Mouse (Mus musculus): ENCODE results near the gene Peli1. TPM values are rescaled to one million over a fixed set of nuclear protein-coding genes. Genes with fewer than 3 reads are reported as not detected.
A peak's percentile ranks its signal among the peaks of the same experiment; 100 is the strongest.
"Not testable (repeated sequence)": the region's sequence is repeated elsewhere in the genome, so short reads cannot be mapped to it uniquely, and the experiment has no call there.

Gene Peli1
- polyA plus RNA-seq, 1 experiment from 2014 or later, result 58.0 TPM

DNA sequence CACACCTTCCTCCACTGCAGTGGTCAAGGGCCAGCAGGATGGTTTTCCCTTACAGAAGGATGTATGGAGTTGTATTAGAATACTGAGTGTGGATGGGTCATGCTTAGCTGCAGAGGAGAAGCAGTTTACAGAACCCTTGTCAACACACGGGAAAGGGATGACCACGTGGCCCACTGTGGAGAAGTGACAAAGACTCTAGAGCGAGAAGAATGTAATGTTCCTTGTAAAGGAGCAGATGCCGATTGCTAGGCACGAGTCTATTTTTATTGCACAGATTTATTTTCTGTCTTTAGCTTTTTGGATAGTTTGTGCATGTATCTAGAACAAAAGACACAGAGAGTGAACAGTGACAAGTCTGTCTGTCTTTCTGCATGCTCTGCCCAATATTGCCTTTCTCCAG is 71.0 kb downstream of the Peli1 start:
- Histone ChIP-seq H3K9ac (replicated peaks) (no peak overlapping the region), H3K27ac (replicated peaks) (no peak overlapping the region), H3K36me3 (no peaks in the 10 kb centered on the region), H3K4me3 (replicated peaks) (no peak overlapping the region), H3K9me3 (replicated peaks) (no peaks in the 10 kb centered on the region), H3K27me3 (replicated peaks) (no peaks in the 10 kb centered on the region), H3K4me1 (peaks cover 8% of the 10 kb centered on the region), H3K4me2 (no peak overlapping the region)
- WGBS, result 67% methylated on average over 5 of the region's 5 CpGs
- no peak for ATAC-seq (ENCODE audit: low FRiP score)

DNA sequence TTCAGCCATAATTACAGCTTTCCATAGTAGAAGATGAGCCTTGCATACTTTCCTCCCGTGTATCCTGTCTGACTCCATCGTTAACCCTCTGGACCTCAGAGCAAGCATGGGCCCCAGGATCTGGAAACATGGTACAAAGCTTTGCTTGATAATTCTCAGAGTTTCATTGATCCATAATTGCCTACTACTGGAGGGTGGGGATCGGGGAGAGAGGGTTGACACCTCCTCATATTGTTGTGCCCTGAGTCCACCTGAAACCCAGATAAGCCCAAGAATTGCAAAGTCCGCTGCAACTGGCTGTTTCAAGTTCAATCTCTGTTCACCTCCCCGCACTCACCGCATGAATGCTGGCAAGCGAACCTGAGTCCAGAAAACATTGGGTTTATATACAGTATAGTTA is 72.1 kb downstream of the Peli1 start:
- H3K4me3 ChIP-seq (replicated peaks), result no peak overlapping the region
- no peak overlapping the region for H3K9ac ChIP-seq (replicated peaks)
- 67% methylated on average over 7 of the region's 7 CpGs for WGBS
- no peaks in the 10 kb centered on the region for H3K9me3 ChIP-seq (replicated peaks)
- no peak overlapping the region for H3K4me2 ChIP-seq
- H3K4me1 ChIP-seq, result peaks cover 8% of the 10 kb centered on the region
- no peaks in the 10 kb centered on the region for H3K27me3 ChIP-seq (replicated peaks)
- no peak for ATAC-seq (ENCODE audit: low FRiP score)
- no peaks in the 10 kb centered on the region for H3K36me3 ChIP-seq
- no peak overlapping the region for H3K27ac ChIP-seq (replicated peaks)

DNA sequence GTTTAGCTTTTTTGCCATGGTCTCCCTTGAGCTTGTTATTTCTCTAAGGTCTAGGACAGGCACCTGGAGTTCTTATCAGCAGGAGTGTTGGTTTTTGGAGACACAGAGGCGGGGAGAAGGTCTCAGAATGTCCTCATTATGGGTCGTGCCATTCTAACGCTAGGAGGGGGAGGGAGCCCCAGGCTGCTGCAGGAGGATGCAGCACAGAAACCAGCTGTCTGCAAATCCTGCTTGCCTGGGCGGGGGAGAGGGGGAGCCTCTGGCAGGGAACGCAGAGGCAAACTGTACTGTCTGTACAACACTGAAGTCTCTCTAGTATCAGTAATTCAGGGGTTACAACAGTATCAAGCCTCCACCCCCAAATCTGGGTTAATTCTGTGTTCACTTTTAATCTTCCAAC is 72.6 kb downstream of the Peli1 start:
- 11% methylated on average over 5 of the region's 5 CpGs for WGBS
- no peak overlapping the region for H3K4me3 ChIP-seq (replicated peaks)
- no peak overlapping the region for H3K27ac ChIP-seq (replicated peaks)
- H3K27me3 ChIP-seq (replicated peaks), result no peaks in the 10 kb centered on the region
- no peaks in the 10 kb centered on the region for H3K9me3 ChIP-seq (replicated peaks)
- no peak overlapping the region for H3K9ac ChIP-seq (replicated peaks)
- H3K36me3 ChIP-seq, result no peaks in the 10 kb centered on the region
- ATAC-seq (ENCODE audit: low FRiP score), result no peak
- peaks cover 8% of the 10 kb centered on the region for H3K4me1 ChIP-seq
- peak overlapping the region; percentile 5; the same call in 1 of the 2 replicates for H3K4me2 ChIP-seq

- 64% methylated on average over 8 of the region's 8 CpGs for WGBS
- H3K4me3 ChIP-seq (replicated peaks), result no peak overlapping the region
- peaks cover 8% of the 10 kb centered on the region for H3K4me1 ChIP-seq
- H3K36me3 ChIP-seq, result no peaks in the 10 kb centered on the region
- H3K27me3 ChIP-seq (replicated peaks), result no peaks in the 10 kb centered on the region
- H3K4me2 ChIP-seq, result no peak overlapping the region
- H3K9ac ChIP-seq (replicated peaks), result no peak overlapping the region
- H3K27ac ChIP-seq (replicated peaks), result no peak overlapping the region
- no peaks in the 10 kb centered on the region for H3K9me3 ChIP-seq (replicated peaks)
- ATAC-seq (ENCODE audit: low FRiP score), result no peak
These were observed 73.4 kb downstream of the Peli1 start for GRCm38 (mm10) chr11:21164312-21164993.

DNA sequence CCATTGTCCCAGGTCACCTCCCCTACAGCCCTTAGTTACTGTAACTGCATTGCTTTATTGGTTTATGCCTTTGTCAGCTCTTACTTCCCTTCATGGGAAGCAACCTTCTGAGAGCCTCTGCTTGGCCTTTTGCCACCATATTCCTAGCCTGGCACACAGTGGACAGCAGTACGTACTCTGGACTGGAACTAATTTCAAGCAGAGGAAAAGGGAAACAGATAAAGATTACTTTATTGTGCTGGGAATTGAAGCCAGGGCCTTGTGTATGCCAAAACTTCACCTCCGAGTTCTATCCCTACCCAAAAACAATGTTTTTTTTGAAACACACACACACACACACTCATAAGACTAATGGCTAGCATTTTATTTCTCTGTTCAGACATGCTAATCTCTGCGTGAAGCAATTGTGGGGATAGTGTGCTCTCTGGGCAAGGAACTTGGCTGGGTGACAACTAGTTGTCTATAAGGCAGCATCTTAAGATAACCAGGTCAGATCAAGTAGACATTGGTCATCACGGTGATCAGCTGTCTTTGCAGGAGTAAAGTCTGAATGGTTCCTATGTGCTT is 74.0 kb downstream of the Peli1 start:
- H3K4me3 ChIP-seq (replicated peaks), result no peak overlapping the region
- no peak for ATAC-seq (ENCODE audit: low FRiP score)
- no peak overlapping the region for H3K27ac ChIP-seq (replicated peaks)
- H3K9ac ChIP-seq (replicated peaks), result no peak overlapping the region
- no peaks in the 10 kb centered on the region for H3K9me3 ChIP-seq (replicated peaks)
- H3K36me3 ChIP-seq, result no peaks in the 10 kb centered on the region
- peaks cover 8% of the 10 kb centered on the region for H3K4me1 ChIP-seq
- 72% methylated on average over 4 of the region's 4 CpGs for WGBS
- H3K4me2 ChIP-seq, result no peak overlapping the region
- no peaks in the 10 kb centered on the region for H3K27me3 ChIP-seq (replicated peaks)

- no peak for ATAC-seq (ENCODE audit: low FRiP score)
- H3K4me2 ChIP-seq, result no peak overlapping the region
- no peaks in the 10 kb centered on the region for H3K27me3 ChIP-seq (replicated peaks)
- H3K36me3 ChIP-seq, result no peaks in the 10 kb centered on the region
- no peak overlapping the region for H3K27ac ChIP-seq (replicated peaks)
- H3K9me3 ChIP-seq (replicated peaks), result no peaks in the 10 kb centered on the region
- no peak overlapping the region for H3K4me3 ChIP-seq (replicated peaks)
- WGBS, result 93% methylated on average over 2 of the region's 2 CpGs
- peaks cover 8% of the 10 kb centered on the region for H3K4me1 ChIP-seq
- H3K9ac ChIP-seq (replicated peaks), result no peak overlapping the region
These were observed 75.5 kb downstream of the Peli1 start for GRCm38 (mm10) chr11:21166495-21167096.

- Histone ChIP-seq H3K4me3 (replicated peaks) (no peak overlapping the region), H3K27me3 (replicated peaks) (no peaks in the 10 kb centered on the region), H3K9me3 (replicated peaks) (no peaks in the 10 kb centered on the region), H3K9ac (replicated peaks) (no peak overlapping the region), H3K4me1 (peaks cover 2% of the 10 kb centered on the region), H3K4me2 (no peak overlapping the region), H3K27ac (replicated peaks) (no peak overlapping the region), H3K36me3 (no peaks in the 10 kb centered on the region)
- peak; percentile 14; the same call in 1 of the 2 replicates for ATAC-seq (ENCODE audit: low FRiP score)
- WGBS, result 43% methylated on average over 6 of the region's 6 CpGs
These were observed 77.9 kb downstream of the Peli1 start for GRCm38 (mm10) chr11:21168828-21169607.

GRCm38 (mm10) chr11:21169608-21169860 is 78.4 kb downstream of the Peli1 start:
- H3K9ac ChIP-seq (replicated peaks); H3K36me3 ChIP-seq; H3K4me1 ChIP-seq; H3K4me3 ChIP-seq (replicated peaks); H3K4me2 ChIP-seq; H3K27ac ChIP-seq (replicated peaks); H3K9me3 ChIP-seq (replicated peaks); ATAC-seq (ENCODE audit: low FRiP score); H3K27me3 ChIP-seq (replicated peaks): not testable (repeated sequence)
- WGBS, result 97% methylated on average over 1 of the region's 1 CpGs

GRCm38 (mm10) chr11:21172281-21172680 is 81.2 kb downstream of the Peli1 start:
- no peak for ATAC-seq (ENCODE audit: low FRiP score)
- H3K4me2 ChIP-seq, result no peak overlapping the region
- H3K9me3 ChIP-seq (replicated peaks), result no peaks in the 10 kb centered on the region
- no peak overlapping the region for H3K27ac ChIP-seq (replicated peaks)
- H3K4me3 ChIP-seq (replicated peaks), result no peak overlapping the region
- no peak overlapping the region for H3K9ac ChIP-seq (replicated peaks)
- no peaks in the 10 kb centered on the region for H3K4me1 ChIP-seq
- 95% methylated on average over 3 of the region's 3 CpGs for WGBS
- no peaks in the 10 kb centered on the region for H3K27me3 ChIP-seq (replicated peaks)
- H3K36me3 ChIP-seq, result no peaks in the 10 kb centered on the region

- Histone ChIP-seq H3K27me3 (replicated peaks) (no peaks in the 10 kb centered on the region), H3K9ac (replicated peaks) (no peak overlapping the region), H3K4me3 (replicated peaks) (no peak overlapping the region), H3K27ac (replicated peaks) (no peak overlapping the region), H3K36me3 (no peaks in the 10 kb centered on the region), H3K4me1 (no peaks in the 10 kb centered on the region), H3K9me3 (replicated peaks) (no peaks in the 10 kb centered on the region), H3K4me2 (no peak overlapping the region)
- 97% methylated on average over 6 of the region's 6 CpGs for WGBS
- ATAC-seq (ENCODE audit: low FRiP score), result no peak
These were observed 82.8 kb downstream of the Peli1 start for GRCm38 (mm10) chr11:21173926-21174325.

DNA sequence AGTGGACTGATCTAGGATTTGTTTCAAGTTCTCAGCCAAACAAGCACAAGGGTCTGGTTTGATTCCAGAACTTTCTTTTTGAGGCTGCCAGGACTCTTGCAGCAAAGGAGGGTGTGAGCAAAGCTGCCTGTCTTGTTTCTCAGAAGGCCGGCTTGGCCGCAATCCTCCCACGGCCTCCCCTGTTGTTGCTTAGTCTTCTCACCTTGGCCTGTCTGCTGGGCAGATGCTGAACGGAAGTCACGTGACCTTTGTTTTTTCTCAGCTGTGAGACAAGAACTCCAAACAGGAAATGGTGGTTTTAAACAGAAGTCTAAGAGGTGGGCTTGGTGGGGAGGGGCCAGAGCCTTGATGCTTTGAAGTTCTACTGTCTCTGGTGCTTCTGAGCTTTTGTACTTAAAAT is 83.3 kb downstream of the Peli1 start:
- Histone ChIP-seq H3K4me3 (replicated peaks) (no peak overlapping the region), H3K27ac (replicated peaks) (no peak overlapping the region), H3K27me3 (replicated peaks) (no peaks in the 10 kb centered on the region), H3K36me3 (no peaks in the 10 kb centered on the region), H3K4me1 (no peaks in the 10 kb centered on the region), H3K9me3 (replicated peaks) (no peaks in the 10 kb centered on the region), H3K9ac (replicated peaks) (no peak overlapping the region), H3K4me2 (no peak overlapping the region)
- WGBS, result 58% methylated on average over 5 of the region's 5 CpGs
- no peak for ATAC-seq (ENCODE audit: low FRiP score)

DNA sequence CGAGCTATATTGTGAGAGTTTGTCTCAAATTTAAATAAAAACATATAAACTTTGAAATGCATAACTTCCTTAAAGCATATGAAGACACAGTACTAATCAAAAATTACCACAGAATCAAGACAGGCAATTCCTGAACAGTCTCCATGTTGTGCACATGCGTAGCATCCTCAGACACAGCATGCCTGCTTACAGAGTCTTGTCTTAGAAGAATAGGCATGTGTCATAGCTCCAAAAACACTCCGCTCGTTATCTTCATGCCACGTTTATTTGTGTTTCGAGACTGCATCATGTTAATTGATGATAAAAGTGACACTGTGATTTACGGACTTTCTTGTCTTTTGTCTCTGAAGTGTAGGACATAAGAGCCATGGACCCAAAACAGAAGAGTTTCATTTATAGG is 84.0 kb downstream of the Peli1 start:
- no peak overlapping the region for H3K9ac ChIP-seq (replicated peaks)
- no peak overlapping the region for H3K4me3 ChIP-seq (replicated peaks)
- H3K4me1 ChIP-seq, result no peaks in the 10 kb centered on the region
- H3K27me3 ChIP-seq (replicated peaks), result no peaks in the 10 kb centered on the region
- no peak overlapping the region for H3K27ac ChIP-seq (replicated peaks)
- 83% methylated on average over 7 of the region's 7 CpGs for WGBS
- ATAC-seq (ENCODE audit: low FRiP score), result no peak
- H3K9me3 ChIP-seq (replicated peaks), result no peaks in the 10 kb centered on the region
- no peak overlapping the region for H3K4me2 ChIP-seq
- no peaks in the 10 kb centered on the region for H3K36me3 ChIP-seq

All from neural tube, embryonic 15.5 days (tissue).